Mouse (Mus musculus): Measurements from ENCODE around the gene Cct3. TPM values are rescaled to one million over a fixed set of nuclear protein-coding genes. Genes with fewer than 3 reads are reported as not detected.
A peak's percentile ranks its signal among the peaks of the same experiment; 100 is the strongest.
"Not testable (repeated sequence)": the region's sequence is repeated elsewhere in the genome, so short reads cannot be mapped to it uniquely, and the experiment has no call there.

The Cct3 gene
- 142 and 168 TPM in 2 replicates for polyA plus RNA-seq (2012; rRNA removed)

DNA sequence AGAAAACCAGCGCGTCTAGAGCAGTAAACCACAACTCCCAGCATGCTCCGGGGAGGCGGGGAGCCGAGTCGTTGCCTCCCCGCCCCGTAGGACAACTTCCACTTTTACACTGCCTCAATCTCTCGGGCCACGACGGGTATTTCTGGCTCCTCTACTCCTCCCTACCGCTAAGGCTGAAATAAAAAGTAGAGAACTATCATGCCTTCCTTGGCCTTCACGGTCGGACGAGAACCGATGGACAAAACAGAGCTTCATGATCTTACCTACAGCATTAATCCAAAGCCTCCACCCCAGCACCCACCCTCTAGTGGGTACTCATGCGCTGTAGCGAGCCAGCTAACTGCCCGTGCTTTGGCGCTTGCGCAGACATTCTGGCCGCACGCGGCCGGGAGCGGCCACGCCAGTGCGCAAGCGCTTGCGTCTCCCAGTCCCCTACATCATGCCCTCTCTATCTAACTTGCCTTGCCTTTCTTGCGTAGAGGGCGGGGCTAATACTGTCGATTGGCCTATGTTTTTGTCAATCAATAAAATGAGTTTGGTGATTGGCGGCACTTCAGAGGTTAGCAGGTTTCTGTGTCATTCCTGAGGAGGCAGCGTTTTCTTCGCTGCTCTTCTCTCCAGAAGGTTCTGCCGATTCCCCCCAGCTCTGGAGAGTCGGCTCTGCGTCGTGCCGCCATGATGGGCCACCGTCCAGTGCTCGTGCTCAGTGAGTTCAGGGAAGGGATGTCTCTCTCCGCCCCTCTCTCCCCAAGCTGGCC, at the start of gene Cct3, which contains the start of gene Tsacc:
TSS of gene Cct3 (plus strand) at position 556 of the 758 bp plus-strand sequence.
TSS of gene Tsacc (minus strand) at position 439 of the 758 bp plus-strand sequence.
- peak; percentile 84 for DNase-seq (ENCODE audit: low spot score)

DNA sequence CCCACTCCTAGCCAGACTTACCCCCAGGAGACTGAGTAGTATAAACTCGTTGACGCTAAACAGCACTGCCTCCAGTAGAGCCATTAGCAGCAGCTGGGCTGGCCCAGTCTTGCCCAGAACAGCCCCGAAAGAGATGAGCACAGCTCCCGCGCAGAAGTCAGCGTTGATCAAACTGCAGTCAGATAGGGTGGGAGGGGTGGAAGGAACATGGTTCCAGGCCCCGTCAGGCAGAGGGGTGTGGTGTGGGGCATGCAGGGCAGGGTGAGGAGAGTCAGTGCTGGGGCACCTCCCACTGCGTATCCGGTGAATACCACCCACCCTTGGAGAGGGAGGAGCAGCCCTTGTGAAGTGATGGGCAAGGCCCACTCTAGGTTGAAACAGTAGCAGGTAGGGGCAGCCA, 49.2 kb upstream of the Cct3 start:
- DNase-seq (ENCODE audit: low spot score), result no peak

GRCm38 (mm10) chr3:88248406-88248805, 48.5 kb upstream of the Cct3 start:
- no peak for DNase-seq (ENCODE audit: low spot score)

DNA sequence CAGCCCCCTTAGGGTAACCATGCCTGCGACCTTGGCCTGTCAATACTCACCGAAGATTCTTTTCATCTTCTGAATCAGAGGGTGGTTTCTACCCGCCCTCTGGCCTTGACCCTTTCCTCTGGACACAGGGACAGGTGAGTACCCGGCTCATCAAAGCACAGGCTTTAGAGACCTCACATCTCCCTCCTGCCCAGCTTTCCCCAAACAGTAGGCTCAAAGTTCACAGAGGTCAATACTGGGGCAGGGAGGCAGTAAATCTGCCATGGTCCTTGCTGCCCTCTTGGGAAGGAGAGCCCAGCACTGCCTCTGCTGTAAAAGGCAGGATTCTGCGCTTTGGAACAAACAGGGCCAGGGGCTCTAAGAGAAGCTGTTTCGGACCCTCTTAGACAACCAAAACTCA, 44.2 kb upstream of the Cct3 start:
- no peak for DNase-seq (ENCODE audit: low spot score)

- peak; percentile 52 for DNase-seq (ENCODE audit: low spot score)
Measured at GRCm38 (mm10) chr3:88254268-88254926, 42.5 kb upstream of the Cct3 start, which contains the start of gene Rhbg. Gene Rhbg, minus strand, starts transcription at chr3:88254709.

- no peak for DNase-seq (ENCODE audit: low spot score)
Measured at GRCm38 (mm10) chr3:88255950-88256349, 41.0 kb upstream of the Cct3 start.

- no peak for DNase-seq (ENCODE audit: low spot score)
Measured at GRCm38 (mm10) chr3:88256382-88256781, 40.5 kb upstream of the Cct3 start.

DNA sequence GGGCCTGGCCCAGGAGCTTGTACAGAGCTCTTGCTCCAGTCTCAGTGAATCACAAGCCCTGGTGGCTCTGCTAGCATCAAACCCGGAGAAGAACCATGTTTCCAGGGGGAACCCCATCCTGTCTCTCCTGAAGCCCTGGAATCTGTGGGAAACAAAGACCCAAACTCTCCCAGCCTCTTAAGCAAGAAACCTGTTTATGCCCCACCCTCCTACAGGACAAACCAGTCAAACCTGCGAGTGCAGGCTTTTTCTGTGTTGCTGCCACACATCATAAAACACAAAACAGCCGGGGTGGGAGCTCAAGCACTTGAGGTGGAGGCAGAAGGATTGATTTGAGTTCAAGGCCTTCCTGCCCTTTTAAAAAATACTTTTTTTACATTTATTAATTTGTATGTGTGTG, 34.6 kb upstream of the Cct3 start:
- DNase-seq (ENCODE audit: low spot score), result no peak

GRCm38 (mm10) chr3:88268014-88268413, 28.9 kb upstream of the Cct3 start:
- DNase-seq (ENCODE audit: low spot score), result not testable (repeated sequence)

DNA sequence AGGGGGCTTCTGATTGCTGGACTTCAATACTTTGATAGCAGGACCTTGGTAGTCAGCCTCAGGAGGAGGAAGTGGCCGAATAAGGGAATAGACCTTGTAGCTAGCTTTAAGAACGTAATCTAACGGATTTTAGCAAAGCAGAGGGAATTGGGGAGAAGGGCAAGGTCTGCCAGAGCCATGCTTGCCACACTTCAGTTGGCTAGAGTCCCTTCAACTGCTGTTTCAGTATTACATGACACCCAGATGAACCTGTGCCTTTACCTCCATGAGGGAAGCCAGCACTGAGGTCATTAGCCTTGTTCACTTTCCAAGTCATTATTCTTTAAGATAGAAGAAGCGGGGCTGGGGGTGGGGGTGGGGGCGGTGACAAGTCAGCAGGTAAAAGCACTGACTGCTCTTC, 27.9 kb upstream of the Cct3 start:
- no peak for DNase-seq (ENCODE audit: low spot score)

DNA sequence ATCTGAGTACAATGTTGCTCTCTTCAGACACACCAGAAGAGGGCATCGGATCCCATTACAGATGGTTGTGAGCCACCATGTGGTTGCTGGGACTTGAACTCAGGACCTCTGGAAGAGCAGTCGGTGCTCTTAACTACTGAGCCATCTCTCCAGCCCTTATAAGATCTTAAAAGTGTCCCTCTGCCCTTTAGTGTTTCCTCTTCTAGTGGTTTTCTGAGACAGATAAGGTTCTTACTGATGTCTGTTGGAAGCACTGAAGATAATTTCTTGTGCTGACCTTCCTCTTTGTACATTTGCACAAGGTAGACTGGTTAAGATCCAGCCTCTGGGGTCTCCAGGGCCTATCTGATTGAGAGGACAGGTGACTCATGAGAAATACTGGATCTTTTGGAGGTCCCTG, 25.6 kb upstream of the Cct3 start:
- not testable (repeated sequence) for DNase-seq (ENCODE audit: low spot score)

- no peak for DNase-seq (ENCODE audit: low spot score)
Measured at GRCm38 (mm10) chr3:88271859-88272258, 25.1 kb upstream of the Cct3 start.

- no peak for DNase-seq (ENCODE audit: low spot score)
Measured at GRCm38 (mm10) chr3:88274002-88274401, 22.9 kb upstream of the Cct3 start.

DNA sequence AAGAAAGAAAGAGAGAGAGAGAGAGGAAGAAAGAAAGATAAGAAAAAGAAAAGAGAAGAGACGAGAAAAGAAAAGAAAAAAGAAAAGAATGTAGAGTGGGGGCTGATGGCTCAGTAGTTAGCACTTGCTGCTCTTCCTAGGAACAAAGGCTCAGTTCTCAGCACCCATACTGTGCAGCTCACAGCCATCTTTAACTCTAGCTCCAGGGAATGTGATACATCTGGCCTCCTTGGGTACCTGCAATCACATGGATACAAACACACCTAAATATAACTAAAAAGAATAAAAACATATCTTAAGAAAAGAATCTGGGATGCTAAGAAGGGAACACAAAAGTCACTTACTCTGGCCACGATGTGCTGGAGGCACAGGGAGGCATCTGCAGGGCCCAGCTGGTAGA, 20.8 kb upstream of the Cct3 start:
- no peak for DNase-seq (ENCODE audit: low spot score)

- no peak for DNase-seq (ENCODE audit: low spot score)
Measured at GRCm38 (mm10) chr3:88276529-88277143, 20.3 kb upstream of the Cct3 start.

DNA sequence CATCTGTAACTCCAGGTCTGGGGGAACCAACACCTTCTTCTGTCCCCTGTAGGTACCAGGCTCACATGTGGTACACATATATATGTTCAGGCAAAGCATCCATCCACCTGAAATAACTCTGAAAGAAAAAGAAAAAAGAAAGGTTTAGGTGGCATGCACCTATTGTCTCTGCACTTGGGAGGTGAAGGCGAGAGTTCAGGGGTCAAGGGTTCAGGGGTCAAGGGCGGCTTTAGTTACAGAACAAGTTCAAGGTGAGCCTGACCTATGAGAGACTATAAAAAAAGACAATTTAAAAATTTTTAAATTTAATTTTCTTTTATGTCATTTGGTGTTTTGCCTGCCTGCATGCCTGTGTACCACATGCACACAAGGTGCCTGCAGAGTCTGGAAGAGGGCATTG, 16.9 kb upstream of the Cct3 start:
- no peak for DNase-seq (ENCODE audit: low spot score)

DNA sequence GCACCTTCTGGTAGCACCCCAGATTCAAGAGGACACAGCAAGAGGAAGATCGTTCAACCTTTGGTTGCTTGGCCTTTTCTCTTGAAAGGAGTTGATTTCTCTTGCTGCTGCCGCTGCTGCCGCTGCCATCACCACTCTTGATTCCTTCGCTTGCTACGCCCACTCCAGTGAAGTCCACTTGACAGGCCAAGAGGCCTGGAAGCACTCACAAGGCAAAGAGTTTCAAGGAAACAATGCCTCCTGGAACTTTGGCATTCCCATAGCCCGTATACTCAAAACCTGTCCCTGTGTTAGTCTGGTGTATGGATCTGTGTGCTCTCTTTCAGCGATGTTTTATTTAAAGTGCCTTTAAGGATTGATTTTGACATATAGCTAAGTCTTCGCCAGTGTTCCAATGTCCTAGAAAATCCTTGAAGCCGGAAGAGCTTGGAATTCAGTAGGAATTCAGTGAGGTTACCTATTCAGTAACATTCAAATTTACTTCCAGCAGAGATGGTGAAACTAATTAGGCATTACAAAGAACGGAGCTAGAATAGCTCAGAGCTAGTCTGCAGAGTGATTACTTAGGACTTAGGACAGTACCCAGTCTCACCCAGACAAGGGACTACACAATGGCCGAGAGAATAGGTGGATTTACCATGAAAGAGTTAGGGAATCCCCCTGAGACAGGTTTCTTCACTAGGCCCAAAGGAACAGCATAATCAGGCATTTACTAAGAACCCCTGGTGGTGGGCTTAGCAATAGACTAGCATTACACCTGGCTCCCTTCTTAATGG, 15.6 kb upstream of the Cct3 start:
- not testable (repeated sequence) for DNase-seq (ENCODE audit: low spot score)

DNA sequence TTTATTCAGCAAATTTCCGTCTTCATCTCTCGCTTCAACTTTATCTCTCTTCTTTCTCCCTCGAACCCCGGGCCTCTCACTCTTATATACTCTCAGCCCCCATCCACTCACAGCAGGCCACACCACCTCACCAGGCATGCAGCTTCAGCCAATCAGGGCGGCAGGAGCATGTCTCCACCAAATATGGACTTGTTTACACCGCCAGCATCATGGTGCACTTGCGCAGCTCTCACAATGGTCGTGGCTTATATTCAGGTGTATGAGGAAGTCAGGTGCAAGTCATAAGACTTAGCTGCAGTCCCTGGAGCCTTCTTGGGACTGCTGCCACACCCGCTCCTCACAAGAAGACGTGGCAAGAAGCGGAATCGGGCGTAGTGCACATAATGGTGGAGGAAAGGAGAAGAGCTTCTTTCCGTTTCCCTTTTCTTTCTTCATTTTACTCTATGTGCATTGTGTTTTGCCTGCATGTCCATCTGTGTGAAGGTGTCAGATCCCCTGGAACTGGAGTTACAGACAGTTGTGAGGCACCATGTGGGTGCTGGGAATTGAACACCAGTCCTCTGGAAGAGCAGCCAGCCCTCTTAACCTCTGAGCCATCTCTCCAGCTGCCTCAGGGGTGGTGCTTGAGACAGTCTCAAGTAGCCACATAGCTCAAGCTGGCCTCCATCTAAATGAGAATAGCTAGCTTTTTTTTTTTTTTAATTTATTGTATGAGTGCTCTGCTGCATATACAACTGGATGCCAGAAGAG, 11.9 kb upstream of the Cct3 start:
- DNase-seq (ENCODE audit: low spot score), result not testable (repeated sequence)

GRCm38 (mm10) chr3:88285565-88285895, 11.4 kb upstream of the Cct3 start:
- DNase-seq (ENCODE audit: low spot score), result not testable (repeated sequence)

GRCm38 (mm10) chr3:88287110-88287509, 9.8 kb upstream of the Cct3 start, which contains the start of gene Gm38392:
Gene Gm38392, minus strand, starts transcription at chr3:88287210.
- no peak for DNase-seq (ENCODE audit: low spot score)

GRCm38 (mm10) chr3:88288133-88288713, 8.7 kb upstream of the Cct3 start:
- not testable (repeated sequence) for DNase-seq (ENCODE audit: low spot score)
